ENCODE assay signal across 20 mouse cellular contexts in genomic region chr5:23505578-23505977, GRCm38 (mm10).
A peak's percentile ranks its signal among the peaks of the same experiment; 100 is the strongest.
DNase-seq lines count a peak whose midpoint lies in the region; ATAC-seq and TF ChIP-seq lines count a peak whose summit lies in the region.
"Had no signal": no experiment of that assay in that cellular context is flagged by ENCODE, and none has a peak within 500 bp of the region (broad histone marks: within the 10 kb centered on the region; RNA-seq: fewer than 3 reads in every experiment).

No protein-coding gene starts in this region.

- H3K27ac ChIP-seq in hindbrain, embryonic 13.5 days = peak overlapping the region; percentile 35; the same call in 1 of the 2 replicates
- H3K27ac ChIP-seq in hindbrain, embryonic 10.5 days = no peak overlapping the region
- H3K27ac ChIP-seq in MEL (ENCODE audit: control insufficient read depth, low read depth, low read length) = no peak overlapping the region

- H3K36me3 ChIP-seq in hindbrain, embryonic 13.5 days = peaks cover 59% of the 10 kb centered on the region
- H3K36me3 ChIP-seq in hindbrain, embryonic 10.5 days = peaks cover 80% of the 10 kb centered on the region
- peaks cover 10 to 29% of the 10 kb centered on the region in 2 experiments for H3K36me3 ChIP-seq in MEL (ENCODE audit: control insufficient read depth in 1 of 2, insufficient read depth in 2 of 2, low read length in 2 of 2)

- H3K79me2 ChIP-seq in MEL (ENCODE audit: control insufficient read depth, insufficient read depth, low read length, poor library complexity) = no peaks in the 10 kb centered on the region

- ATAC-seq in hindbrain, embryonic 13.5 days (ENCODE audit: low FRiP score) = no peak
- ATAC-seq: CD4-positive, CD25-positive, alpha-beta regulatory T cell, adult 4 months; forebrain, embryonic 14.5 days had no signal

- TF ChIP-seq POLR2A in MEL (IDR thresholded peaks at IDR 0.05; ENCODE audit: control insufficient read depth in 1 of 2, insufficient read depth in 1 of 2, low read depth in 1 of 2, low read length in 2 of 2, poor library complexity in 1 of 2) = no peak

- 0 out of 2 replicates have a peak, but pooled peaks cover 3% of the 10 kb centered on the region for H3K4me1 ChIP-seq in hindbrain, embryonic 13.5 days (replicated peaks)
- 0 out of 2 replicates have a peak, but pooled peaks cover 7% of the 10 kb centered on the region for H3K4me1 ChIP-seq in hindbrain, embryonic 10.5 days (replicated peaks)
- peaks cover 0 to 4% of the 10 kb centered on the region in 2 experiments; a peak in 1 of 4 replicates for H3K4me1 ChIP-seq in MEL (ENCODE audit: control insufficient read depth in 1 of 2, insufficient read depth in 2 of 2, low read length in 2 of 2)
- H3K4me1 ChIP-seq: hindbrain, embryonic 15.5 days had no signal

- TF ChIP-seq CTCF in MEL (IDR thresholded peaks at IDR 0.05 in 2 of 3, conservative IDR thresholded peaks at IDR 0.05 in 1 of 3; ENCODE audit: control insufficient read depth in 1 of 3, insufficient read depth in 1 of 3, low read depth in 2 of 3, low read length in 3 of 3, poor library complexity in 1 of 3, severe bottlenecking in 1 of 3) = no peak

- 82% methylated on average over 3 of the region's 3 CpGs for WGBS in hindbrain, embryonic 13.5 days
- 92% methylated on average over 3 of the region's 3 CpGs for WGBS in hindbrain, embryonic 10.5 days
- WGBS in large intestine, adult 2 months = 27% methylated on average over 3 of the region's 3 CpGs

- no peak overlapping the region for H3K9ac ChIP-seq in hindbrain, embryonic 13.5 days
- H3K9ac ChIP-seq in MEL (ENCODE audit: control insufficient read depth, low read depth, low read length, poor library complexity, severe bottlenecking) = no peak overlapping the region
- H3K9ac ChIP-seq: hindbrain, embryonic 15.5 days had no signal

- H3K4me3 ChIP-seq in hindbrain, embryonic 13.5 days = no peak overlapping the region
- no peak overlapping the region for H3K4me3 ChIP-seq in hindbrain, embryonic 10.5 days
- no peak overlapping the region for H3K4me3 ChIP-seq in MEL (ENCODE audit: control insufficient read depth in 1 of 2, insufficient read depth in 1 of 2, low read depth in 2 of 2, low read length in 2 of 2)
- H3K4me3 ChIP-seq: hindbrain, embryonic 15.5 days had no signal

- H3K27me3 ChIP-seq in hindbrain, embryonic 13.5 days = no peaks in the 10 kb centered on the region
- H3K27me3 ChIP-seq in hindbrain, embryonic 10.5 days (ENCODE audit: insufficient read depth, poor library complexity, severe bottlenecking) = no peaks in the 10 kb centered on the region
- no peaks in the 10 kb centered on the region for H3K27me3 ChIP-seq in MEL (ENCODE audit: control insufficient read depth in 1 of 2, insufficient read depth in 2 of 2, low read length in 2 of 2)
- H3K27me3 ChIP-seq: hindbrain, embryonic 15.5 days had no signal

- intact Hi-C loops in heart, postnatal 10 days (cut with DNase I) = loop anchor here (10.0 kb wide), 1 partner anchor 149 kb away; no protein-coding TSS in a partner anchor

- DNase-seq in hindbrain, embryonic 10.5 days (ENCODE audit: low spot score) = no peak
- DNase-seq in 3T3-L1 (ENCODE audit: low read depth, low spot score) = peak; percentile 59
- peak; percentile 47 for DNase-seq in MEL (ENCODE audit: low read depth, low spot score)
- peak; percentile 16 for DNase-seq in large intestine, adult 2 months (ENCODE audit: low read depth, low spot score)
- DNase-seq in adrenal gland, adult 8-10 months = no peak
- DNase-seq in heart, postnatal 10 days = no peak
- DNase-seq: adrenal gland, adult 2 months; adrenal gland, postnatal 25 days; cerebellum, adult 11-12 months; cerebellum, adult 8-10 months; cerebellum, postnatal 10 days; cerebellum, postnatal 36 days; gastrocnemius, postnatal 25 days; heart, adult 18-20 months; heart, postnatal 36 days; kidney, adult 18-20 months had no signal

- H3K4me2 ChIP-seq in hindbrain, embryonic 13.5 days = no peak overlapping the region
- H3K4me2 ChIP-seq: hindbrain, embryonic 15.5 days had no signal

- H3K9me3 ChIP-seq in hindbrain, embryonic 13.5 days = no peaks in the 10 kb centered on the region
- H3K9me3 ChIP-seq in hindbrain, embryonic 10.5 days = no peaks in the 10 kb centered on the region
- H3K9me3 ChIP-seq in MEL (replicated peaks; ENCODE audit: insufficient read depth, low read length) = no peaks in the 10 kb centered on the region
- H3K9me3 ChIP-seq: hindbrain, embryonic 15.5 days had no signal

- no peak; the same call in 1 of the 2 replicates for TF ChIP-seq RAD21 in MEL (IDR thresholded peaks at IDR 0.05; ENCODE audit: low read depth, low read length)

- no peak for TF ChIP-seq EP300 in MEL (IDR thresholded peaks at IDR 0.05; ENCODE audit: low read depth in 1 of 2, low read length in 2 of 2)

TF ChIP-seq in MEL, 35 proteins besides CTCF, POLR2A, EP300 and RAD21:
- peak; percentile 65 for TF ChIP-seq MAFK (IDR thresholded peaks at IDR 0.05; ENCODE audit: borderline replicate concordance, low read depth, low read length)
- peak; percentile 47; the same call in 1 of the 2 replicates for TF ChIP-seq POLR2AphosphoS2 (IDR thresholded peaks at IDR 0.05; ENCODE audit: low read length)
- TF ChIP-seq MAX (IDR thresholded peaks at IDR 0.05; ENCODE audit: low read length) = no peak
- TF ChIP-seq KAT2A (conservative IDR thresholded peaks at IDR 0.05; ENCODE audit: low read depth, low read length) = no peak

Comparison
In these comparisons a context has a peak if more than half of its experiments do, and no peak if none do; other contexts are left out.
1. DNase-seq: peak in 3T3-L1 (single experiment), MEL (single experiment) and large intestine, adult 2 months (single experiment); none in hindbrain, embryonic 10.5 days (single experiment), adrenal gland, adult 8-10 months (single experiment) and heart, postnatal 10 days (0 of 2).